Mouse (Mus musculus): ENCODE data around the gene Pex26. TPM values are rescaled to one million over a fixed set of nuclear protein-coding genes. Genes with fewer than 3 reads are reported as not detected.
A peak's percentile ranks its signal among the peaks of the same experiment; 100 is the strongest.

Gene Pex26
- polyA plus RNA-seq, 1 experiment from 2014 or later = 6.6 TPM

DNA sequence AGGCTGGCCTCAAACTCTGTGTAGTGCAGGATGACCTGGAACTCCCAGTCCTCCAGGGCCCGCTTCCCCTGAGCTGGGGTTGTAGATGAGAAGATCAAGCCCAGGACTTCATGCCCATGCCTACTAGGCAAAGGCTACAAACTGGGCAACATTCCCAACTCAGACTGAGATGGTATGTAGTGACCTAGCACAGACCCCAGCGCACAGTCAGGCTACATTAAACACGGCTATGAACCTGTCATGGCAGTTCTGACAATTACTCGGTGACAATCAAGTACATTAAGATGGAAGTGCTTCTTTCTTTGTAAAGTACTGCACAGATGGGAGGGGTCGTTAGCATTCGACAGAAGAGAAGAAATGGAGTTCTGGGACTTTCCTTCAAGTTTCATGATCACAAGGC lies 8.7 kb upstream of the Pex26 start:
- Histone ChIP-seq H3K27ac (0 out of 2 replicates have a peak overlapping the region, but pooled peaks have one; percentile 4), H3K36me3 (no peaks in the 10 kb centered on the region), H3K9me3 (no peaks in the 10 kb centered on the region), H3K4me3 (no peak overlapping the region), H3K4me1 (peaks cover 30% of the 10 kb centered on the region), H3K27me3 (ENCODE audit: insufficient read depth, poor library complexity, severe bottlenecking) (no peaks in the 10 kb centered on the region)
- WGBS = 88% methylated on average over 6 of the region's 6 CpGs
- no peak for DNase-seq (ENCODE audit: low spot score)

DNA sequence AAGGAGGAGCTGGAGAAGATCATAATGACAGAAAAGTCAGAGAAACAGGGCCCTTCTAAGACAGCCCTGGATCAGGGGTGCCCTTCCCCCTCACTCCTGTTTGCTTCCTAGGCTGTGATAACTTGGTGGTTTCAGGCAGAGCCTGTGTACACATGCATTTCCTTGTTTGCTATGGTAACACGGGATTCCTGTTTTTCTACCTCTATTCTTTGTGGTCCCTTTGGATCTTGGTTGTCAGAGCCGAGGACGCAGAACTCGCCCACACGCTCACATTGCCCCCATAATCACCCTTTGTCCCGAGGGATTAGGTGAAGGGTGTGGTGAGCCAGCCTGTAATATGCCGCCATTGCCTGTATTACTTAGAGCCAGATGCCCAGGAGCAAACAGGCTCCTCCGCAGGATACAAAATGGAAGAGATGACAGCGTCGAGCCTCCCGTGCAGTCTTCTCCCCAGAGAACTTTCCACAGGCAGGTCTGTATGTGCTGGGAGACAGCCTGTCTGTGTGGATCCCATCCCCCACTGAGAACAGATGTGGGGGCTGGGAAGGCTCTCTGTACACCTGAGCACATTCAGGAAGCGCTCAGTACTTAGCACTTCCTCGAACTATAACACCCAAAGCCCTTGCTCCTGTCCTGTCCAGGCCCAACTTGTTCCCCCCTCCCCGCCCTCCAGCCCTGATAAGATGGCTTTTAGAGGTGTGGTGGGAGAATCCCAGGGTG lies 7.3 kb upstream of the Pex26 start:
- no peak overlapping the region for H3K4me3 ChIP-seq
- peaks cover 30% of the 10 kb centered on the region for H3K4me1 ChIP-seq
- DNase-seq (ENCODE audit: low spot score) = no peak
- H3K27me3 ChIP-seq (ENCODE audit: insufficient read depth, poor library complexity, severe bottlenecking) = no peaks in the 10 kb centered on the region
- peak overlapping the region; percentile 75 for H3K27ac ChIP-seq
- no peaks in the 10 kb centered on the region for H3K36me3 ChIP-seq
- H3K9me3 ChIP-seq = no peaks in the 10 kb centered on the region
- 44% methylated on average over 14 of the region's 14 CpGs for WGBS

DNA sequence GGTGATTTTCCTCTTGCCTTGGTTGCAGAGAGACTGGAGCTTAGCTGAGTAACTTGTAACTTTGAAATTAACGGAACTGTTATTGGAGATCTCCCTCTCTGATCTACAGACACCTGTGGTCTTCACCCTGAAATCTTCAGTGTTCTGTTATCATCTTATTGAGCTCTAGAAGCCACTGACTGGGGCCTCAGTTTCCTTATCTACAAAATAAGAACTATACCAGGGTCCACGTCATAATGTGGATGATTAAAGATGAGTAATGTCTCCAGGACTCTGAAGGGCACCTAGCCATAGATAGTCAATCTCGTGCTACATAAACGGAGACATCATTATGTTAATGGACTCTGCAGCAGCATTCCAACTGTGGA lies 6.8 kb upstream of the Pex26 start:
- DNase-seq (ENCODE audit: low spot score) = no peak
- Histone ChIP-seq H3K27me3 (ENCODE audit: insufficient read depth, poor library complexity, severe bottlenecking) (no peaks in the 10 kb centered on the region), H3K4me3 (no peak overlapping the region), H3K4me1 (peaks cover 30% of the 10 kb centered on the region), H3K36me3 (no peaks in the 10 kb centered on the region), H3K27ac (peak overlapping the region; percentile 75), H3K9me3 (no peaks in the 10 kb centered on the region)
- 66% methylated on average over 4 of the region's 4 CpGs for WGBS

DNA sequence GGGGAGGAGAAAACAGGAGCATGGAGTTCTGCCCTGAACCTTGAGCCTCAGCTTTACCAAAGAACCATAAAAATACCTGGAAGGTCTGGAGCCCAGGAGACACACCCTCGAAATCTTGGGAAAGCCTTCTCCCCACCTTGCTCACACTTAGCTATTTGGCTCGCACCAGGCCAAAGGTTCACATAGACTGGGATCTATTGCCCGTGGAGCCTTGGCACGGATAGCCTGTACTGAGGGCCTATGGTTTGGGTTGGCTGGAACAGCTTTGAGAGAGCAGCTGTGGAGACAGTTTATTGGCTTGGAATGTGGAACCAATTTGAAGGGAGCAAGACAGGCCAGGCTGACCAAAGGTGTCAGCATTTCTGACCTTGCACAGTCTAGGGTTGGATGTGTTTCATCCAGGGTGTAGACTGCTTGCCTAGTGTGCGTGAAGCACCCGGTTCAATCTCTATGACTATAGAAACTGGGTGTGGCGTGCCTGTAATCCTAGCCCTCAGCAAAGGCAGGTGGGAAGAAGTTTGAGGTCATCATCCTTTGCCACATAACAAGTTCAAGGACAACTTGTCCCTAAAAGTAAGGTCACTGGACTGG lies 6.3 kb upstream of the Pex26 start:
- no peak for DNase-seq (ENCODE audit: low spot score)

DNA sequence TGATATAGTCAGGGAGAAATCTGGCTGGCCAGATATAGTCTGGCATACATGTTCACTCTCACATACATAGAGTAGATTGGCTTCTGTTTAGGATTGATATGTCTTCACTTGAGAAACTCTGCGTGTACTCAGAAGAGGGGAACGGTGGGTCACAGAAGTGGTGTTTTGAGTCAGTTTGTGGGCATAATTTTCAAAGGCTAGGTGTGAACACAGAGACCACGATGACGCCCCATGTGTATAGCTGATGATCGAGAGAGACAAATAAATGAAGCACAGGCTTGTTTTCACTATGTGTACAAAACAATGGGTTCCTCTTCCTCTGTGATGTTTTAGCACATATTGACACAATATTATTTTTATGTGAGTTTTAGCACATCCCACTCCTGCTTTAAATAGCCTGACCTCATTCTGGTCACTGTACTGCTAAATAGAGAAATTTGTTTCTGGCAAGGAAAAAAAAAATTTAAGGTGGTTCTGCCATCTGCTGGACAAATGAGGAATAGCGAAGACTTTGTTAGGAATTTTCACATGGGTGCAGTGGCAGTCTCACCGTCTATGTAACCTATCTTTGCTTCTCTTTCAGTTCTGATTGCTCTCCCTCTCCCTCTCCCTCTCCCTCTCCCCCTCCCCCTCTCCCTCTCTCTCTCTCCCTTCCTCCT lies 4.6 kb upstream of the Pex26 start:
- Histone ChIP-seq H3K27me3 (ENCODE audit: insufficient read depth, poor library complexity, severe bottlenecking) (no peaks in the 10 kb centered on the region), H3K9me3 (no peaks in the 10 kb centered on the region), H3K4me3 (no peak overlapping the region), H3K4me1 (peaks cover 20% of the 10 kb centered on the region), H3K27ac (no peak overlapping the region), H3K36me3 (no peaks in the 10 kb centered on the region)
- no peak for DNase-seq (ENCODE audit: low spot score)
- WGBS = 56% methylated on average over 7 of the region's 7 CpGs

More for the DNA sequence above, 6.3 kb upstream of the Pex26 start:
- 87% methylated on average over 7 of the region's 7 CpGs for WGBS
- peaks cover 30% of the 10 kb centered on the region for H3K4me1 ChIP-seq
- H3K36me3 ChIP-seq = no peaks in the 10 kb centered on the region
- H3K4me3 ChIP-seq = no peak overlapping the region
- no peaks in the 10 kb centered on the region for H3K9me3 ChIP-seq
- no peak overlapping the region for H3K27ac ChIP-seq
- H3K27me3 ChIP-seq (ENCODE audit: insufficient read depth, poor library complexity, severe bottlenecking) = no peaks in the 10 kb centered on the region

DNA sequence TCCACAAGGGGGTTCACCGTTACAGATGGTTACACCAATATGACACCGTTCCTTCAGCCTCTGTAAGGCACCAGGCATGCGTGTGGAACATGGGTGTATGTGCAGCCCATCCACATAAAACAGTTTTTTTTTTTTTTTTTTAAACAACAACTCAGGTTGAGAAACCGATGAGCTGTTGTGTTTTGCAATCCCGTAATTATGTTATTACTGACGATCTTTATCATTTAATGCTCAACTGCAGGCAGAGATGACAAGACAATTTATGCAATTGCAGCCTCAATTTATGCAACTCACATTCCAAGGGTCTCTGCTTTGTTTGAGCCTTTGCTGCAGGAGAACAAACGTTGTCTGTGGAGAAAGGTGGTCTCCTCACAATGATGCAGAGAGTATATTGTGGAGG lies 3.6 kb upstream of the Pex26 start:
- 67% methylated on average over 7 of the region's 7 CpGs for WGBS

DNA sequence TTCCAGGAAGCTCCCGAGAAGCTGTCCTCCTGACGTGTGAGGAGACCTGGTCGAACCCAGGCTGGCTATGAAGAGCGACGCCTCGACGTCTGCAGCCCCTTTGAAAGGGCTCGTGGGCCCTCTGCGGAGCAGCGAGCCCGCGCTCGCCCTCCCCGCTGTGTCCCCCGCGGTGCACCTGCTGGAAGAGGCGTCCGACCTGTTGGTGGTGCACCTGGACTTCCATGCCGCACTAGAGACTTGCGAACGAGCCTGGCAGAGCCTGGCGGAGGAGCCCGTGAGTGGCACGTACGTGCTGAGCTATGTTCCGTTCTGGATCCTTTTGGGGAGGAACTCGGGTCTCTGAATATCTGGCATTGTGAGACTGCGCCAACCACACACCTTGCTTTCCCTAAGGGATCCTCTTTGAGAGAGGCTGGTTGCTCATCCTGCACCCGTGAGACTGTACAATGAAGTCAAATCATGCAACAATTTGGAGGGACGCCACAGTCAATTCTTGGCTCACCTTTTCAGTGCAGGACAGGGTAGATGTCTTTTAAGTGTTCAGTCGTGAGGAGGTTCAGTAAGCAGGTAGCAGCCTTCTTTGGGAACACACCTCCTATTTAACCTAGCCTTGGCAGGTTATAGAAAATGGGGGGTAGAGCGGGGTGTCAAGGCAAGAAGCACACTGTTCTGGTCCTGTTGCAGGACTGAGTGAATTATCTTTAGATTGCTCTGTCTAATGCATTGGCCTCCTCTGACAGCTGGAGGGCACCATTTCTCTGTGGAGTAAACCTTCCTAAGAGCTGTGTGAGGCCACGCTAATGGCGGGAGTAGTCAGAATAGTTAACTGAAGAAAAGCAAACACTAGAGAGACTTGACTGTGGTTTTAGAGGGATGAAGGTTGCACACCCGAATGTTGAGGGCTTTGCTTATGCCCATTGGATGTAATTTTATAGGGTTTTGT lies 1.0 kb downstream of the Pex26 start:
- 3% methylated on average over 35 of the region's 35 CpGs for WGBS
- H3K27me3 ChIP-seq (ENCODE audit: insufficient read depth, poor library complexity, severe bottlenecking) = no peaks in the 10 kb centered on the region
- peak overlapping the region; percentile 80 for H3K4me3 ChIP-seq
- H3K4me1 ChIP-seq = peaks cover 18% of the 10 kb centered on the region
- no peaks in the 10 kb centered on the region for H3K9me3 ChIP-seq
- H3K36me3 ChIP-seq = peaks cover 12% of the 10 kb centered on the region; the same call in 1 of the 2 replicates
- peak; percentile 82 for DNase-seq (ENCODE audit: low spot score)
- peak overlapping the region; percentile 88 for H3K27ac ChIP-seq

More for the DNA sequence above, 3.6 kb upstream of the Pex26 start:
- H3K4me3 ChIP-seq = no peak overlapping the region
- H3K27ac ChIP-seq = no peak overlapping the region
- no peaks in the 10 kb centered on the region for H3K36me3 ChIP-seq
- H3K4me1 ChIP-seq = peaks cover 29% of the 10 kb centered on the region
- no peaks in the 10 kb centered on the region for H3K27me3 ChIP-seq (ENCODE audit: insufficient read depth, poor library complexity, severe bottlenecking)
- no peak for DNase-seq (ENCODE audit: low spot score)
- no peaks in the 10 kb centered on the region for H3K9me3 ChIP-seq

DNA sequence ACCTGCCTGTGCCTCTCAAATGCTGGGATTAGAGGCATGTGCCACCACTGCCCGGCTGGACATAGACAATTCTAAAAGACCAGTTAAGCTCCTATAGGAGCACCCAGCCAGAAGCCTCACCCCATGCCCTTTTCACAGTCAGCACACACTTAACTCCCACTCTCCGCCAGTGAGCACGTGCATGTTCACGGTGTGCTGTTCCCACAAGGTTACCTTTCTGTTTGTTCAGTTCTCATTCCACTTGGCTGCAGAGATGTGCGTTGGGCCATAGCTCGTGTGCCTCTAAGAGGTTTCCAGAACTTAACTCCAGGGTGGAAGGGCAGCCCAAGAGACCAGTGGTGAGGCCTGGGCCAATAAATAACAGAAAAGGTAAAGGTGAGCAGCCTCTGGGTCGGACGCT lies 1.8 kb downstream of the Pex26 start:
- WGBS = 85% methylated on average over 8 of the region's 8 CpGs
- Histone ChIP-seq H3K27ac (no peak overlapping the region), H3K9me3 (no peaks in the 10 kb centered on the region), H3K4me1 (peaks cover 18% of the 10 kb centered on the region), H3K27me3 (ENCODE audit: insufficient read depth, poor library complexity, severe bottlenecking) (no peaks in the 10 kb centered on the region), H3K4me3 (0 out of 2 replicates have a peak overlapping the region, but pooled peaks have one; percentile 80), H3K36me3 (peaks cover 18% of the 10 kb centered on the region)
- DNase-seq (ENCODE audit: low spot score) = no peak

DNA sequence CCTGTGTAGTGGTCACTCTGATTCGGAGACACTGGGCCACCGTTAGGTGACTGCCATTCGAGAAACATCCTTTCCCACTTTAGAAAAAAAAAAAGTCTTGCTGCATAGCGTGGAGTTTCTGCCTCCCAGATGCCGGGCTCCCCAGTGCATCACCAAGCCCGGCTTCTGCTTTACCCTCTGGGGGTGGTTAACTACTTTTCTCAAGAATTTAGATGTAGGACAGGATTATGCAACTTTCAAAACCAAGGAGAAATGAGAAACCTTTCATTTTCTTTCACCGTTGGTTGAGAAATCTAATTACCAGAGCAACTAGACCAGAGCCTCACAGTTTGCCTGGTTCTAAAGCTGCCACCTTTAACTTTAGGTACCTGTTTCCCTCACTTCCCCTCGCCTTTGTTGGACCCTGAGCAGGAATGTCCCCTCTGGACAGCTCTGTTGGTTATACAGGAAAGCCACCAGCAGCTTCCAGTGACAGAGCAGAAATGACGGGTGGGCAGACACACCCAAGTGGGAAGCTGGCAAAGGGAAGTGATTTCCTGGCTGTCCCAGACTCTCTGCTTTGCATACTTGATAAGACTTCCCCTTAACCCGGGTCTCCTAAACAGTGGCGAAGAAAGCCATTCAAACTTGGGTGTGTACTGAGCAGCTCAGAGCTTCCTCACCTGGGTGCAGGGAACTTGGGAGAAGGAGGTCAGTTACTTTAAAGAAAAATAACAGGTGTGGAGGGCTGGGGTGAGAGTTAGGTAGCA lies 8.0 kb downstream of the Pex26 start:
- no peak overlapping the region for H3K4me3 ChIP-seq
- 67% methylated on average over 11 of the region's 11 CpGs for WGBS
- H3K9me3 ChIP-seq = no peaks in the 10 kb centered on the region
- peaks cover 6% of the 10 kb centered on the region; the same call in 1 of the 2 replicates for H3K27me3 ChIP-seq (ENCODE audit: insufficient read depth, poor library complexity, severe bottlenecking)
- peaks cover 25% of the 10 kb centered on the region for H3K36me3 ChIP-seq
- H3K27ac ChIP-seq = no peak overlapping the region
- H3K4me1 ChIP-seq = peaks cover 18% of the 10 kb centered on the region
- no peak for DNase-seq (ENCODE audit: low spot score)

DNA sequence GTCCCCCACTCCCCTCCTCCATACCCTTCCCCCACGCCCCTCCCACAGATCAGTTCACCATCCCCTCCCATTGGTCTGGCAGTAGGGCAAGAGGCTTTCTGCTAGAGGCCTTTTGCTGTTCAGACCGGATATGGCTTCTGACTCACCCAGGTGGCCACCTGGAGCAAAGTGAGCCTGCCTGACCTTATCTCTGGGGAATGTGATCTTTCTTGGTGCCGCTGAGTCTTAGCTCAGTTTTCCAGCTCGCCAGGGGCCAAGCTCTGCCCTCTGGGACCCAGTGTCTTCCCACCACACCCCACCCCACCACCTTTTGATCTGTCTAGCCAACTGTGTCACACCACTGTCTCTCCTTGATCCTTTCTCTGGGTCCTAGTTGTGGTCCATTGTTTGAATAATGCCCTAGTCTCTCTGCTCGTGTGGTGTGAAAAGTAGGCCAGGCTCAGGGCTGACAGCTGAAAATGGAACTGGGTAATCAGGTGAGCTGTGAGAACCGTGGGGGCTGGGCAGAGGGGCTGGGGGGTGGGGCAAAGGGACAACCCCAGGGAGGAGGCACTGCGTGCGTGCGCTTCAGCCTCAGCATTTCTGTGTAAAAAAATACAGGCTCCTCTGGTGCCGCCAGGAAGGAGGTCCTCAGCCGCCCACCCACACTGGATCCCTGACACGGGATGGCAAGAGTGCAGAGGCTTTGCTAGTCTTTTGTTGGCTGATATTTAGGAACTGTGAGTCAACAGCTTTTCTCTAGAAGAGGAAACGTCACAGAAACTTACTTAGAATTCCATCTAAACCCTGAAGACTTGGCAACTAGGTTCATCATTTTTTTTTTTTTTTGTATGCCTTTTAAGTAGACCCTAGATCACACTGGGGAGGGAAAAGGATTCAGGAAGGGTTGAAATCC lies 10.8 kb downstream of the Pex26 start:
- DNase-seq (ENCODE audit: low spot score) = no peak
- H3K4me3 ChIP-seq = no peak overlapping the region
- peaks cover 16% of the 10 kb centered on the region for H3K36me3 ChIP-seq
- H3K4me1 ChIP-seq = peaks cover 18% of the 10 kb centered on the region
- 34% methylated on average over 13 of the region's 13 CpGs for WGBS
- H3K9me3 ChIP-seq = no peaks in the 10 kb centered on the region
- peaks cover 6% of the 10 kb centered on the region; the same call in 1 of the 2 replicates for H3K27me3 ChIP-seq (ENCODE audit: insufficient read depth, poor library complexity, severe bottlenecking)
- H3K27ac ChIP-seq = peak overlapping the region; percentile 13; the same call in 1 of the 2 replicates

DNA sequence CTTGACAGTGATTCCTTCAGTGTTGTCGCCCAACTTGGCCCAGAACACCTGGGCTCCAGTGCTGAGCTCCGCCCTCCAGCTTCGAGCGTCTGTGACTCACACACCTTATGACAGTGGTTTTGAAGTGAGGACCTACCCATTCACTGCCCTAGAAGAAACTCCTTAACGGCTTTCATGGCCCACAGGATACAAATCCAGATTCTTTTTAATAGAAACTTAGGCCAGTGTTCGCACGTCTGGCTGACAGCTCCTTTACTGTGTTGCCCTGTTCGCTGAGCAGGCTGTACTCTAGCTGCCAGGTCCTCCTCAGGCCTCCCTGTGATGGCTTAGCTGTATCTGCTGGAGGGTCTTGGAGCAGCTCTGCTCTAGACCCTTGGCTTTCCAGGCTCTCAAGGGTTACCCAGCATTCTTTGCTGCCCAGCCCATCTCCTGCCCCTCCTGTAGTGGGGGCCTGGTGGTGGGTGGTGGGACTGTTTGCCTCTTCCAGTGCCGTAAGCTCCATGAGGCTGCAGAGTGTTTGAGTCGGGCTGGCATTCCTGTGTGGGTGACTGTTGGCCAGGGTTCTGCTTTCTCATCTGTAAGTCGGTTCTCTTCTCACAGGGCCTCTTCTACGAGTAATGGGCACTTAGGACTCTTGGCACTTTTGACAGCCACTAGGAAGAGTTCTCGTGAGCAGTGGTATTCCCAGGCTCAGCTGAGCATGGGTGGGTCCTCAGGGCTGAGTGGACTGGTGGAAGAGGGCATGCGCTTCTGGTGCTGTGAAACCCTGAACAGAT lies 11.7 kb downstream of the Pex26 start:
- Histone ChIP-seq H3K27me3 (ENCODE audit: insufficient read depth, poor library complexity, severe bottlenecking) (peaks cover 6% of the 10 kb centered on the region; the same call in 1 of the 2 replicates), H3K9me3 (no peaks in the 10 kb centered on the region), H3K4me3 (no peak overlapping the region), H3K4me1 (peaks cover 18% of the 10 kb centered on the region), H3K27ac (peak overlapping the region; percentile 16; the same call in 1 of the 2 replicates), H3K36me3 (peaks cover 11% of the 10 kb centered on the region)
- DNase-seq (ENCODE audit: low spot score) = no peak
- WGBS = 67% methylated on average over 14 of the region's 14 CpGs
